Mouse (Mus musculus) myocyte (in vitro differentiated cells): ENCODE measurements around the gene Olfr1499. TPM values are rescaled to one million over a fixed set of nuclear protein-coding genes. Genes with fewer than 3 reads are reported as not detected.
"Not testable (repeated sequence)": the region's sequence is repeated elsewhere in the genome, so short reads cannot be mapped to it uniquely, and the experiment has no call there.

ENCODE experiments used
- H3K27me3 ChIP-seq: one replicate; pipeline ENCODE4 v1.6.1; 2011; ENCODE audit not compliant: control insufficient read depth, insufficient read depth, insufficient read length
- H3K36me3 ChIP-seq: one replicate; pipeline ENCODE4 v1.6.1; 2011; ENCODE audit not compliant: control insufficient read depth, insufficient read depth
- H3K4me2 ChIP-seq: one replicate; pipeline ENCODE4 v1.6.1; 2011; ENCODE audit warnings: low read depth, control low read depth
- H3K4me3 ChIP-seq: one replicate; pipeline ENCODE4 v1.5.1; 2011; ENCODE audit warnings: mild to moderate bottlenecking, control low read depth, moderate library complexity
- H3K79me2 ChIP-seq: one replicate; pipeline ENCODE4 v1.6.1; 2011; ENCODE audit not compliant: control insufficient read depth, insufficient read depth
- H3ac ChIP-seq: one replicate; pipeline ENCODE4 v1.6.1; 2011; ENCODE audit not compliant: control insufficient read depth, insufficient read length
- CEBPB ChIP-seq: IDR thresholded peaks from 2 replicates; pipeline ENCODE4 v1.6.1; 2011; ENCODE audit warnings: mild to moderate bottlenecking, moderate library complexity; ENCODE audit not compliant: poor library complexity, insufficient read depth, severe bottlenecking
- E2F4 ChIP-seq: IDR thresholded peaks from one replicate; pipeline ENCODE4 v1.6.1; 2011; ENCODE audit warnings: mild to moderate bottlenecking, control low read depth, moderate library complexity; ENCODE audit not compliant: insufficient read depth
- MAX ChIP-seq: IDR thresholded peaks from one replicate; pipeline ENCODE4 v1.6.1; 2011; ENCODE audit warnings: low read depth, mild to moderate bottlenecking, control low read depth
- MYOD1 ChIP-seq, 3 experiments: IDR thresholded peaks; one replicate each; pipeline ENCODE4 v1.6.1; 2011; ENCODE audit warnings: control low read depth in 2 of 3, low read depth in 2 of 3, mild to moderate bottlenecking in 2 of 3, moderate library complexity in 1 of 3; ENCODE audit not compliant: insufficient read length in 2 of 3, control insufficient read depth in 1 of 3
- MYOG ChIP-seq, 3 experiments: IDR thresholded peaks; one replicate each; pipeline ENCODE4 v1.6.1; 2011; ENCODE audit warnings: control low read depth in 2 of 3, low read depth in 2 of 3, mild to moderate bottlenecking in 2 of 3; ENCODE audit not compliant: insufficient read length in 2 of 3, control insufficient read depth in 1 of 3, insufficient read depth in 1 of 3
- POLR2A ChIP-seq: IDR thresholded peaks from one replicate; pipeline ENCODE4 v1.6.1; 2011; ENCODE audit warnings: low read depth, mild to moderate bottlenecking, control low read depth, moderate library complexity; ENCODE audit not compliant: insufficient read length
- POLR2AphosphoS2 ChIP-seq: IDR thresholded peaks from one replicate; pipeline ENCODE4 v1.6.1; 2011; ENCODE audit warnings: low read depth, control low read depth; ENCODE audit not compliant: insufficient read length
- REST ChIP-seq: IDR thresholded peaks from one replicate; pipeline ENCODE4 v1.6.1; 2011; ENCODE audit warnings: mild to moderate bottlenecking, control low read depth, moderate library complexity; ENCODE audit not compliant: insufficient read depth, insufficient read length
- SRF ChIP-seq: IDR thresholded peaks from one replicate; pipeline ENCODE4 v1.6.1; 2011; ENCODE audit warnings: low read depth; ENCODE audit not compliant: control insufficient read depth, insufficient read length
- TCF12 ChIP-seq: IDR thresholded peaks from one replicate; pipeline ENCODE4 v1.6.1; 2011; ENCODE audit warnings: mild to moderate bottlenecking, control low read depth; ENCODE audit not compliant: poor library complexity, insufficient read depth, severe bottlenecking
- TCF3 ChIP-seq: IDR thresholded peaks from one replicate; pipeline ENCODE4 v1.6.1; 2011; ENCODE audit warnings: low read depth, control low read depth; ENCODE audit not compliant: insufficient read length
- USF1 ChIP-seq: IDR thresholded peaks from one replicate; pipeline ENCODE4 v1.6.1; 2011; ENCODE audit warnings: low read depth, mild to moderate bottlenecking, control low read depth, moderate library complexity
- polyA plus RNA-seq: library from polyadenylated mRNA; unstranded; fragments of >200 nt; fragmentation: generic; extraction: Trizol; gene quantifications from one replicate; pipeline ENCODE4 v1.2.1, GENCODE M21; 2012; ENCODE audit warnings: missing spikeins

Gene Olfr1499
- polyA plus RNA-seq, 1 experiment, result not detected

- Histone ChIP-seq H3K36me3 (no peaks in the 10 kb centered on the region), H3K4me2 (no peak overlapping the region), H3K4me3 (no peak overlapping the region), H3K79me2 (no peaks in the 10 kb centered on the region), H3ac (no peak overlapping the region), H3K27me3 (no peaks in the 10 kb centered on the region)
- TF ChIP-seq POLR2A (no peak), MYOG (IDR thresholded peaks at IDR 0.05; ENCODE audit: control insufficient read depth in 1 of 3, insufficient read depth in 1 of 3, insufficient read length in 2 of 3, low read depth in 2 of 3) (no peak), TCF3 (no peak), CEBPB (no peak), MYOD1 (IDR thresholded peaks at IDR 0.05; ENCODE audit: control insufficient read depth in 1 of 3, insufficient read length in 2 of 3, low read depth in 2 of 3) (no peak), REST (no peak), SRF (no peak), E2F4 (no peak), TCF12 (no peak), USF1 (no peak), POLR2AphosphoS2 (no peak), MAX (no peak)
Observed at GRCm38 (mm10) chr19:13818827-13819226, 420 bp downstream of the Olfr1499 start.

GRCm38 (mm10) chr19:13812823-13813222, 6.4 kb downstream of the Olfr1499 start:
- no peak for TF ChIP-seq MYOG (IDR thresholded peaks at IDR 0.05; ENCODE audit: control insufficient read depth in 1 of 3, insufficient read depth in 1 of 3, insufficient read length in 2 of 3, low read depth in 2 of 3)
- TF ChIP-seq MAX, result no peak
- TF ChIP-seq E2F4, result no peak
- TF ChIP-seq USF1, result no peak
- no peak for TF ChIP-seq REST
- TF ChIP-seq SRF, result no peak
- no peak for TF ChIP-seq TCF3
- no peak for TF ChIP-seq CEBPB
- no peak for TF ChIP-seq TCF12
- TF ChIP-seq POLR2AphosphoS2, result no peak
- TF ChIP-seq POLR2A, result no peak
- no peak for TF ChIP-seq MYOD1 (IDR thresholded peaks at IDR 0.05; ENCODE audit: control insufficient read depth in 1 of 3, insufficient read length in 2 of 3, low read depth in 2 of 3)
- Histone ChIP-seq H3K4me2 (no peak overlapping the region), H3K4me3 (no peak overlapping the region)

GRCm38 (mm10) chr19:13805486-13805885, 13.8 kb downstream of the Olfr1499 start:
- H3K27me3 ChIP-seq, H3K36me3 ChIP-seq, H3K4me2 ChIP-seq, H3K4me3 ChIP-seq, H3ac ChIP-seq, H3K79me2 ChIP-seq: not testable (repeated sequence)

More at GRCm38 (mm10) chr19:13812823-13813222, 6.4 kb downstream of the Olfr1499 start:
- Histone ChIP-seq H3ac (no peak overlapping the region), H3K27me3 (no peaks in the 10 kb centered on the region), H3K36me3 (no peaks in the 10 kb centered on the region), H3K79me2 (no peaks in the 10 kb centered on the region)

- Histone ChIP-seq H3K4me2 (no peak within 1 kb of the TSS), H3ac (no peak within 1 kb of the TSS), H3K4me3 (no peak within 1 kb of the TSS), H3K36me3 (no peaks in the 10 kb centered on the region), H3K79me2 (no peaks in the 10 kb centered on the region), H3K27me3 (no peaks in the 10 kb centered on the region)
- TF ChIP-seq POLR2AphosphoS2, result no peak
- no peak for TF ChIP-seq TCF3
- no peak for TF ChIP-seq POLR2A
- TF ChIP-seq TCF12, result no peak
- TF ChIP-seq USF1, result no peak
- no peak for TF ChIP-seq CEBPB
- TF ChIP-seq SRF, result no peak
- TF ChIP-seq MYOG (IDR thresholded peaks at IDR 0.05; ENCODE audit: control insufficient read depth in 1 of 3, insufficient read depth in 1 of 3, insufficient read length in 2 of 3, low read depth in 2 of 3), result no peak
- TF ChIP-seq MAX, result no peak
- TF ChIP-seq E2F4, result no peak
- no peak for TF ChIP-seq REST
- no peak for TF ChIP-seq MYOD1 (IDR thresholded peaks at IDR 0.05; ENCODE audit: control insufficient read depth in 1 of 3, insufficient read length in 2 of 3, low read depth in 2 of 3)
Observed at GRCm38 (mm10) chr19:13798102-13798501, 21.1 kb downstream of the Olfr1499 start, which contains the start of gene Olfr1497. Gene Olfr1497 (minus strand): TSS chr19:13798202.

- Histone ChIP-seq H3ac (no peak within 1 kb of the TSS), H3K79me2 (no peaks in the 10 kb centered on the region), H3K27me3 (no peaks in the 10 kb centered on the region), H3K36me3 (no peaks in the 10 kb centered on the region), H3K4me3 (no peak within 1 kb of the TSS), H3K4me2 (no peak within 1 kb of the TSS)
- no peak for TF ChIP-seq MYOG (IDR thresholded peaks at IDR 0.05; ENCODE audit: control insufficient read depth in 1 of 3, insufficient read depth in 1 of 3, insufficient read length in 2 of 3, low read depth in 2 of 3)
- no peak for TF ChIP-seq REST
- TF ChIP-seq TCF3, result no peak
- no peak for TF ChIP-seq TCF12
- TF ChIP-seq E2F4, result no peak
- no peak for TF ChIP-seq POLR2A
- no peak for TF ChIP-seq CEBPB
- no peak for TF ChIP-seq USF1
- no peak for TF ChIP-seq POLR2AphosphoS2
- TF ChIP-seq MYOD1 (IDR thresholded peaks at IDR 0.05; ENCODE audit: control insufficient read depth in 1 of 3, insufficient read length in 2 of 3, low read depth in 2 of 3), result no peak
- TF ChIP-seq SRF, result no peak
- no peak for TF ChIP-seq MAX
Observed at GRCm38 (mm10) chr19:13777578-13777977, 41.7 kb downstream of the Olfr1499 start, which contains the start of gene Olfr1496. Gene Olfr1496 (plus strand): TSS chr19:13777878.
